Mouse (Mus musculus) right cerebral cortex, postnatal 4 days (tissue): ENCODE measurements around the gene Kat6b.

Experiments
- DNase-seq: peaks from one replicate; pipeline ENCODE4 v3.0.0-alpha.2; 2022

Kat6b gene

GRCm38 (mm10) chr14:21523851-21524441 lies 42.7 kb downstream of the Kat6b start:
- DNase-seq, result no peak

GRCm38 (mm10) chr14:21525674-21526073 lies 44.4 kb downstream of the Kat6b start:
- DNase-seq, result no peak

GRCm38 (mm10) chr14:21533566-21533965 lies 52.3 kb downstream of the Kat6b start:
- DNase-seq, result no peak

GRCm38 (mm10) chr14:21534066-21534465 lies 52.8 kb downstream of the Kat6b start:
- DNase-seq, result no peak

GRCm38 (mm10) chr14:21534542-21535272 lies 53.5 kb downstream of the Kat6b start:
- no peak for DNase-seq

- no peak for DNase-seq
Observed at GRCm38 (mm10) chr14:21536485-21537181, 55.4 kb downstream of the Kat6b start.

- DNase-seq, result no peak
Observed at GRCm38 (mm10) chr14:21537838-21538237, 56.6 kb downstream of the Kat6b start.

DNA sequence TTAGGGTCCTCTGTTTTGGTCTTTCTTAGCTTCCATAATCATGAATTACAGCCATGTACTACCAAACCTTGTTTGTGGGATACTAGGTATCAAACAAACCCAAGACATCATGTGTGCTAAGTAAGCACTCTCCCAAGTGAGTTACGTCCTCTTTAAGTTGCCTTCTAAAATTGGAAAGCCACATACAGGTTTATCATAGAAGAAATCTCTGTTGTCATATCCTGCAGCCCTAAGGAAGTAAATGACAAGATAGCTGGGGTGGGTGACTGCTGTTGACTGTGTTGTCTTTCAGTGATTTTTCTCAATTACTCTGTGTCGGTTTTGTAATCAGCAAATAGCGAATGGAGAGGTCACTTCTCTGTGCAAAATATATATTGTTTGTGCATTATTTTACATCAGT lies 58.5 kb downstream of the Kat6b start:
- DNase-seq, result no peak

- DNase-seq, result no peak
Observed at GRCm38 (mm10) chr14:21540361-21540760, 59.1 kb downstream of the Kat6b start.

- no peak for DNase-seq
Observed at GRCm38 (mm10) chr14:21545529-21545928, 64.3 kb downstream of the Kat6b start.

- DNase-seq, result no peak
Observed at GRCm38 (mm10) chr14:21546351-21546750, 65.1 kb downstream of the Kat6b start.

GRCm38 (mm10) chr14:21547297-21547696 lies 66.1 kb downstream of the Kat6b start:
- no peak for DNase-seq

DNA sequence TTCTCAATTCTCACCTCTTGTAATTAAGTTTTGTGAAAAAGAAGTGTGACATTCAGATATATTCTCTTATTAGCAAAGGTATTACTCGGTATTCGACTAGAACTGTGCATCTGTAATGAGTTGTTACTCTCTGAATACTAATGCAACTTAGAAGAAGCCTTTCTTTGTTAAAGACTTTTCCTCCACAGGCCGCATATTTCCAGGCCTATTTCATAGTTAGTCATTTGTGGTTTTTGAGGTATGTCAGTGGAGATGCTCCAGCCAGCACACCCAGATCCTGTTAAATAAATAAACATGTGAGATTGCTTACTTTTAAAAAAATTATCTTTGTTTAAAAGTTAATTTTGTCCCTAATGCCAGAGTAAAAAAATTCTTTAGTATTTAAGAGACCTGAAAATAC lies 66.7 kb downstream of the Kat6b start:
- no peak for DNase-seq

DNA sequence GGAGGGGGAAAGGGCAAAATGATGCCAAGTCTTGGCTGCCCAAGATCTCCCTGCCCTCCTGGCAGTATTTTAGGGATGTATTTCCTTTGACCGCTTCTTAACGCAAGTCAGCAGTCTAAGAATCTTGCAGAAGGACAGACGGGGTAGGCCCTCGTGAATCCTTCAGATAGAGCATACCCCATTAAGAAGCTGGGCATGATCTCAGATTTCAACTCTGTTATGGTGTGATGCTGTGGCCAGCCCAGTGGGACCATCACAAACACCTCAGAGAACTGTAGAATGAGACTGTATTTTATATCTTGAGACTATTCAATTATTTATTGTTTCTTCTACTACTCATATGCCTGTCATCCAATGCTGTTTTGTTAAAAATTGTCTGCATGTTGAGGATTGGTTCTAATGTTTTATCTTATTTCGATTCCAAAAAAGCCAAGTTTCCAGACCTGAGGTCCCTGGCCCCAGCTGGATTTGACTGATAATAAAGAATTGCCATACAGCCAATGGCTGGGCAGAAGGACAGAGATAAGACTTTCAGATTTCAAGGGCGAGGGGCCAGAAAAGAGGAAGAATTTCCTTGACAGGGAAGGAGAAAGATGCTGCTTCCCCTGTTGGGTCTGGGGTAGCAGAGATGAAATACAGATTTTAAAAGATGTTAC lies 67.8 kb downstream of the Kat6b start:
- DNase-seq, result no peak

DNA sequence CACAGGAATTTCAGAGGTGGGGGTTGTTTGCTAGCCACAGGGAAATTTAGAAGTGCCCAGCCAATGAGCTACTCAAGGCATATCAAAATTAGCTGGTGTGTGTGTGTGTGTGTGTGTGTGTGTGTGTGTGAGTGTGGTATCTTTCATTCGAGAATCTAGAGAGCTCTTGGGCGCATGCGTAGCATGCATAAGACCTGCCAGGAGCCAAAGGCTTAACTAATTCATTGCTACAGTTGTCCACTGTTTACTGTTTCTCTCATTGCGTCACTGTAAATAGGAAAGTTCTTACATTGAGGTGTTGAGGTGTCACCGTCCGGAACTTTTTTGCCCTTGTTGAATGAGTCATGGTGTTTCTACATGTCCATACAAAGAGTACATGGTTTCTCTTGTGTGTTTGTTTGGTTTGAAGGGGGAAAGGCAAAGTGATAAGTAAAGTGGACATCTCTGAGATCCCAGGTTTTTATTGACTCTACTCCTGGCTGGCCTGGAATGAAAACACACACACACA lies 68.4 kb downstream of the Kat6b start:
- no peak for DNase-seq

DNA sequence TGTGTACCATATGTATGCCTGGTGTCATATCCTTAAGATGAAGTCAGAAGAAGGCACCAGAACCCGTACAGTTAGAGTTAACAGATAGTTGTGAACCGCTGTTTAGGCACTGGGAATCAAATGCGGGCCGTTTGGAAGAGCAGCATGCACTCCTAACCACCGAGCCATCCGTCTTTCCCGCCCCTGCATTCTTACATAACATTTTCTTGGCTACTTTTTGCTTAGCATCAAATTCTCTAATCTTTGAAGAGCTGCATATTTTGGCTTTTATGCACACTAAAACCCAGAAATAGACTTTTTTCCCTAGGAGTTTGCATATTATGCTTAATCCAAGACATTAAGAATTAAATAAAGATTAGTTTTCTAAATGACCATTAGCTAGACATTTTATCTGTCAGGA lies 69.3 kb downstream of the Kat6b start:
- DNase-seq, result no peak

DNA sequence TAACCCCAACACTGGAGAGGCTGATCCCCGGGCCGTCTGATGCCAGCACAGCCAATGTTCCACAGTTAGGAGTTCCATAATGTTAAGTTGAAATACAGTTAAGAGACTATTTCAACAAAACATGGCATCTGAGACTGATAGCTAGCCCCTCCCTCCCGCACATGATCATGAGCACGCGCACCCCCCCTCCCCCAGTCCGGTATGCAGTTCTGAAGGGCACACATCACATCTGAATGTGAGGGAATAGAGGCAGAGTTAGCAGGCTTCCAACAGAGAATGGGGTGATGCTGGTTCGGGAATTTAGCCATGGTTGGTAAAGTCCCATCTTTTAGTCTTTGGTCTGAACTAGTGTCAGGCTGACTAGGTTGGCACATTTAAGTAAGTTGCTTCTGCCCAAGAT lies 70.4 kb downstream of the Kat6b start:
- DNase-seq, result no peak

GRCm38 (mm10) chr14:21552958-21553357 lies 71.7 kb downstream of the Kat6b start:
- no peak for DNase-seq

GRCm38 (mm10) chr14:21554046-21554445 lies 72.8 kb downstream of the Kat6b start:
- DNase-seq, result no peak

- DNase-seq, result no peak
Observed at GRCm38 (mm10) chr14:21558440-21559131, 77.4 kb downstream of the Kat6b start.

DNA sequence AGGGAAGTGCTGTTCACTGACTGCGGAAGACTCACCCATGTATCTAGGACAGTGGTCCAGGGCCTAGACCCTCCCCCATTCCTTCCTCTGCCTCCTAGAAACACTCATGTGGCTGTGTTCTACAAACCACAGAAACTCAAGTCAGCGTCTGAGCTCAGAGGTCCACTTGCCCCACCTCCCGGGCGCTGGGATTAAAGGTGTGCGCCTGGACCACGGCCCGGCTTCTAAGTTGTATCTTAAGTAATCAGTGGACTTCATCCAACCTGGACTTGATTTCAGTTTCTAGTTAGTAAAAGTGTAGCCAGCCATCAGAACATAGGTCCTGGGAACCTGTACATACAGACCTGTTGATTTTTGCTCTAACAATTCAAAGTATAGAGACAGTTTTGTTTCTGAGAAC lies 78.2 kb downstream of the Kat6b start:
- no peak for DNase-seq

GRCm38 (mm10) chr14:21560481-21561209 lies 79.4 kb downstream of the Kat6b start:
- DNase-seq, result no peak
